Mouse (Mus musculus) MEL (cell line): Measurements from ENCODE around the gene Map1b.

Experiments used
- HCFC1 ChIP-seq: IDR thresholded peaks from 2 replicates; pipeline ENCODE4 v1.6.1; 2012; ENCODE audit warnings: low read depth, mild to moderate bottlenecking, inconsistent platforms, low read length, improper control_type of control experiment, moderate library complexity
- SMC3 ChIP-seq: IDR thresholded peaks from 2 replicates; pipeline ENCODE4 v1.6.1; 2011; ENCODE audit warnings: low read depth, low read length, improper control_type of control experiment

DNA sequence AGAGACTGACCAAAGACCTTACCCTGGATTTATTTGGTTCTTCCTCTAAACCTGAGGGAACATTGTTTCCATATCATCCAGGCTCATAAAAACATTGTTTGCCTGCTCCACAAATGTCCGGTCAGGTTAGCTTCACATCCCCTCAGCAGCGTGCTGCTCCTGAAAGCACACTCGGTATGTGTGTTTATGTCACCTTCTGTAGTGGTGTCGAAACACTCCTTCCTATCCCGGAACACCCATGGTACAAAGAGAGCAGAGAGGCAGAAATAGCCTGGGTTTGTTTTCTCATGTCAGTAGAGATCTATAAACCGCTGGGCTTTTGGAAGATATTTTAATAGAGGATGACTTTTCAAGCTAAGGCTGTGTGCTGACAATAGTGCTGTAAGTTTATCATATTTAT is 139.3 kb downstream of the Map1b start:
- TF ChIP-seq HCFC1 (no peak), SMC3 (no peak)
